Mouse (Mus musculus) embryonic facial prominence, embryonic 14.5 days (tissue): ENCODE measurements around the gene Hsp90ab1. TPM values are rescaled to one million over a fixed set of nuclear protein-coding genes. Genes with fewer than 3 reads are reported as not detected.
A peak's percentile ranks its signal among the peaks of the same experiment; 100 is the strongest.

Experiments used
- ATAC-seq: fragments of 200-750 bp; cut with Nextera tagmentation; 2 replicates; pipeline ENCODE4 v1.8.0; 2017; ENCODE audit warnings: low read depth, moderate number of reproducible peaks, moderate TSS enrichment
- DNase-seq: peaks from one replicate; pipeline ENCODE4 v3.0.0-alpha.2; 2015; ENCODE audit warnings: low spot score
- H3K27ac ChIP-seq: fragments of 300-500 bp; sonication (generic); replicated peaks from 2 replicates; pipeline ENCODE4 v1.5.1; 2014; ENCODE audit warnings: low read depth, mild to moderate bottlenecking, low read length, moderate library complexity
- H3K27me3 ChIP-seq: fragments of 300-500 bp; sonication (generic); replicated peaks from 2 replicates; pipeline ENCODE4 v1.6.1; 2014; ENCODE audit warnings: low read length; ENCODE audit not compliant: control insufficient read depth, insufficient read depth
- H3K36me3 ChIP-seq: fragments of 300-500 bp; sonication (generic); 2 replicates; pipeline ENCODE4 v1.6.1; 2014; ENCODE audit warnings: low read length, mixed read lengths; ENCODE audit not compliant: control insufficient read depth, insufficient read depth
- H3K4me1 ChIP-seq: fragments of 300-500 bp; sonication (generic); 2 replicates; pipeline ENCODE4 v1.6.1; 2014; ENCODE audit warnings: antibody characterized with exemption, low read length; ENCODE audit not compliant: control insufficient read depth, insufficient read depth
- H3K4me2 ChIP-seq: fragments of 300-500 bp; sonication (generic); 2 replicates; pipeline ENCODE4 v1.6.1; 2014; ENCODE audit warnings: low read depth, mild to moderate bottlenecking, low read length, moderate library complexity, mixed read lengths
- H3K4me3 ChIP-seq: fragments of 300-500 bp; sonication (generic); 2 replicates; pipeline ENCODE4 v1.5.1; 2014; ENCODE audit warnings: low read depth, mild to moderate bottlenecking, low read length
- H3K9ac ChIP-seq: fragments of 300-500 bp; sonication (generic); 2 replicates; pipeline ENCODE4 v1.6.1; 2014; ENCODE audit warnings: low read depth, mild to moderate bottlenecking, low read length, moderate library complexity, mixed read lengths
- H3K9me3 ChIP-seq: fragments of 300-500 bp; sonication (generic); 2 replicates; pipeline ENCODE4 v1.6.1; 2016; ENCODE audit warnings: low read length; ENCODE audit not compliant: control insufficient read depth
- WGBS: fragments of 180-500 bp; shearing (Covaris S2); extraction: QIAGEN DNeasy Blood & Tissue Kit; methylation state at CpG from one replicate; pipeline ENCODE4 v1.1.7; 2014; 5-methylcytosine and 5-hydroxymethylcytosine counted together
- polyA plus RNA-seq: library from polyadenylated mRNA; unstranded; fragments of >200 nt; fragmentation: Nextera tagmentation; extraction: Ambion mirVana; gene quantifications from 2 replicates; pipeline ENCODE4 v1.2.1, GENCODE M21; 2014

The Hsp90ab1 gene
- polyA plus RNA-seq, 1 experiment from 2014 or later: 1,431 TPM

DNA sequence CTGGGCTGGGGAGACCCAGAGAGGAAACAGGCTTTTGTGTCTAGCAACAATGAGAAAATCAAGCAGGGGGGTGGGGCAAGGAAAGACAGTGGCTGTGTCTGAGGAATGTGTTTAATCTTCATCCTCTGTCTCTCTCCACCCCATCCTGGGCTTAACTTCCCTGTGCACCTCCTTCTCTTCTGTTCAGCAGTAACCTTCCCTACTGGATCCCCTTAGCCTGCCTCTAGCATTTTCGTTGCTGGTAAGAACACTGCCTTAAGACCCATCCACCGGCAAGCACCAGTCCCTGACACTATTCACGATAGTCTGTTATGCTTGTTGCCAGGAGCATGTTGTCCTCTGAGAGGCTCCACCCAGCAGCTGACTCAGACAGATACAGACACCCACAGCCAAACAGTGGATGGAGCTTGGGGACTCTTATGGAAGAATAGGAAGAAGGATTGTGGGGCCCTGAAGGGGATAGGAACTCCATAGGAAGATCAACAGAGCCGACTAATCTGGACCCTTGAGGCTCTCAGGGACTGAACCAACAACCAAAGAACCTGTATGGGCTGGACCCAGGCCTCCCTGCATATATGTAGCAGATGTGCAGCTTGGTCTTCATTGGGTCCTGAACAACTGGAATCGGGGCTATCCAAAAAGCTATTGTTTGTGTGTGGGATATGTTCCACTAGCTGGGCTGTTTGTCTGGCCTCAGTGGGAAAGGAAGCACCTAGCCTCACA lies 37.2 kb upstream of the Hsp90ab1 start:
- Histone ChIP-seq H3K4me2 (no peak overlapping the region), H3K27ac (0 out of 2 replicates have a peak overlapping the region, but pooled peaks have one; percentile 23), H3K4me1 (no peaks in the 10 kb centered on the region), H3K9ac (no peak overlapping the region), H3K4me3 (no peak overlapping the region), H3K9me3 (no peaks in the 10 kb centered on the region), H3K36me3 (no peaks in the 10 kb centered on the region), H3K27me3 (no peaks in the 10 kb centered on the region)
- 29% methylated on average over 5 of the region's 5 CpGs for WGBS
- 0 out of 2 replicates have a peak, but pooled peaks have one; percentile 47 for ATAC-seq
- DNase-seq: no peak

DNA sequence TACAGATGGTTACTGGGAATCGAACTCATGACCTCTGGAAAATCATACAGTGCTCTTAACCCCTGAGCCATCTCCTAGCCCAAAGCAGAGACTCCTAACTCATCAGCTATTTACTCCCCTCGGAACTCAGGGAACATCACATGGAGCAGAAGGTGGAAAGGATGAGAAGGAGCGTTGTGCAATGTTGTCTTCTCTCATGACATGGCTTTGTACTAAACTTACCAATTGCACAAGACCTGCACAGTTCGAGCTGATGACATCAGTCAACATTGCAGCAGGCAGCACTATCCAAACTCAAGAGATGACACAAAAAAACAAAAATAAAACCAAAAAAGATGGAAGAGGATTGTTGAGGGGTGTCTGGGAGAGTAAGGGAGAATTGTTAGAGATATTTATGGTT lies 35.3 kb upstream of the Hsp90ab1 start:
- Histone ChIP-seq H3K4me3 (no peak overlapping the region), H3K27ac (no peak overlapping the region), H3K4me1 (no peaks in the 10 kb centered on the region), H3K4me2 (no peak overlapping the region), H3K27me3 (no peaks in the 10 kb centered on the region), H3K36me3 (no peaks in the 10 kb centered on the region), H3K9me3 (no peaks in the 10 kb centered on the region), H3K9ac (no peak overlapping the region)
- DNase-seq: no peak
- WGBS: 89% methylated on average over 4 of the region's 4 CpGs
- no peak for ATAC-seq

DNA sequence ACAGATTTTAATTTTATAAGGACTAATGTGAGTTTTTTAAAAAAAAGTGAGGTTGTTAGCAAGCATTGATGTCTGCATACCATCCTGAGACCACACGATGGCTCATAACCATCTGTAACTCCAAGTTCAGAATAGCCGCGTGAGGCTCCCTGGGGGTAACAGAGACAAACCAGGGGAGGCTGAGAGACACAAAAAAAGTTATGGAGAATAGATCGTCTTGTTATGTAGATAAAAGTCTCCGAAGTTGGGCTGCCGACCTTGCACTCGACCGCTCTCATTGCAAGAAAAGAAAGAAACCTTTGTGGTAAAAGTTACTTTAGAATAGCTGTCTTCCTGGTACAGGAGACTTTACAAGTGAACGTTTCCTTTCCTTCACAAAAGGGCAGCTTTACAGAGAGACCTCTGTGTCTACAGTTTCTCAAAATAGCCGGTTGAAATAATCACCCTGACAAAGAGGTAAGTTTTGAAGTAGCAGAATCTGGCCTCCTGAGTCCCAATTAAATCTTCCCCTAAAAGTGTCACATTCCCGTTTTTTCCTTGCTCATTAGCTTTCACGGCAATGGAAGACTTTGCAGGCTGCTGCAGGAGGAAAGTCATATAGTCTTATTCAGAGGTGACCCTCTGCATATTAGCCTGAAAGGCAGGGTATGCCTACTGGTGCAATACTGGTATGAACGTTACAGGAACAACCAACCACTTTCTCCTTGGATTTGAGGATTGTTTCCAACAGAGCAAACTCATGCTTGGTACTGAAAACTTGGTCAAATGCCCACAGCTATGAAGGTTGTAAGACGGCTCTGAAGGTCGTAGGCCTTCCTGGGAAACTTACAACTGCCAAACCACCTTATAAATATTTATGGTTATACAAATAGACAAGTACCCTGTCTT lies 34.2 kb upstream of the Hsp90ab1 start:
- Histone ChIP-seq H3K36me3 (no peaks in the 10 kb centered on the region), H3K9me3 (no peaks in the 10 kb centered on the region), H3K27me3 (peaks cover 2% of the 10 kb centered on the region; the same call in 1 of the 2 replicates), H3K4me1 (no peaks in the 10 kb centered on the region), H3K27ac (no peak overlapping the region), H3K9ac (no peak overlapping the region), H3K4me3 (no peak overlapping the region), H3K4me2 (no peak overlapping the region)
- no peak for DNase-seq
- 69% methylated on average over 15 of the region's 15 CpGs for WGBS
- ATAC-seq: no peak

DNA sequence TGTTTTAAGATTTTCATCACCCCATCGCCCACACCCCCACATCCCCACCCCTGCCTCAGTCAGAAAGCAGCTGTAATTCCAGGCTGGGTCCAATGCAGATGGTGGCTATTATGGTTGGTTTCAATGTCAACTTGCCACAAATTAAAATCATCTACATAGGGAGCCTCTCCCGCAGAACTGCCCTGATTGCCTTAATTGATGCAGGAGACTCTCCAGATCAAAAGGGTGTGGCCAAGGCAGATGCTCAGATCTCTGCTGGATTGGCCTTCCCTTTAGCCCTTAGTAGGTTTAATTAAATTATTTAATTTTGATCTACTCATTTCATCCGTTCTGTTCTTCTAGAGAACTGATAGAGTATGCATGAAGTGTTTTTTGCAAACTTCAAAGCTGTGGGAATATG lies 29.9 kb upstream of the Hsp90ab1 start:
- DNase-seq (no peak), ATAC-seq (no peak)
- peaks cover 28% of the 10 kb centered on the region for H3K27me3 ChIP-seq
- no peak overlapping the region for H3K4me2 ChIP-seq
- H3K4me1 ChIP-seq: peaks cover 12% of the 10 kb centered on the region
- no peak overlapping the region for H3K9ac ChIP-seq
- H3K27ac ChIP-seq: no peak overlapping the region
- no peaks in the 10 kb centered on the region for H3K36me3 ChIP-seq
- H3K4me3 ChIP-seq: no peak overlapping the region
- WGBS: 67% methylated on average over 3 of the region's 3 CpGs
- no peaks in the 10 kb centered on the region for H3K9me3 ChIP-seq

DNA sequence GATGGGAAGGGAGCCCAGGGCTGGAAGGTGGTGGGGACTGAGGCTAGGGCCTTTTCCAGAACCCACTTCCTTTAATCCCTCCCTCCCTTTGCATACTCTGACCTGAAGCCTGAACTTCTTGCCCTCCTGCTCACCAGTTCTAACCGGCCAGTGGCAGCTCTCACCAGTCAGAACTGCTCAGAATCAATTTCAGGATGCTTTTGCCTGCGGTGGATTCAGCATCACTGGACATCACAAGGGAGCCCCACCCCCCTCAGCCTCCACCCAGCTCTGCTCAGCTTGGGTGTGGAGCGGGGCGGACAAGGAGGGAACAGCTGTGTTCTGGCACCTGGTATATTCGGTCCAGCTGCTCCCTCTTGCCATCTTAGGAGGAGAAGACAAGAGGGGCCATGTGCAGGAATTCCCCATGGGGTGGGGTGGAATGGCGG lies 28.8 kb upstream of the Hsp90ab1 start, which contains the start of gene Mymx:
Gene Mymx, minus strand, starts transcription at position 226 of the 428 bp plus-strand sequence.
- WGBS: 25% methylated on average over 6 of the region's 6 CpGs
- peak within 1 kb of the TSS; percentile 51 for H3K9ac ChIP-seq
- ATAC-seq: peak; percentile 66

DNA sequence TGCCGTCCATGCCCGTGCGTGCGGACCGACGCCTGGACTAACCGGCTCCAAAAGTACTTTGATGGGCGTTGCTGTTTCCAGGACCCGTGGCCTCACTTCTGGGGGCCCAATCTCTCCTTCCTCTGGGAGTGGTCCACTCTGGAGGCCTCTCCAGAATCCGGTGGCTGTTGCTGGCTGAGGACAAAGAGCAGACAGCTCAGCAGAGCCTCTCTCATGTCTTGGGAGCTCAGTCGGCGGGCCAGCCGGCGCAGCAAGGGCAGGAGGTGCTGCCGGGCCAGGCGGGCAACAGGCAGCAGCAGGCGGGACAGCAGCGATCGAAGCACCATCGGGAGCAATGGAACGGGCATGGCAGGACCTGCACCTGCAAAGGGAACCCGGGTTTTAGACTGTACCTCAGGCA lies 28.3 kb upstream of the Hsp90ab1 start:
- Histone ChIP-seq H3K27me3 (peaks cover 28% of the 10 kb centered on the region), H3K4me2 (0 out of 2 replicates have a peak overlapping the region, but pooled peaks have one; percentile 12), H3K9me3 (no peaks in the 10 kb centered on the region), H3K9ac (peak overlapping the region; percentile 51), H3K36me3 (no peaks in the 10 kb centered on the region), H3K4me3 (no peak overlapping the region), H3K4me1 (peaks cover 19% of the 10 kb centered on the region), H3K27ac (no peak overlapping the region; the same call in 1 of the 2 replicates)
- ATAC-seq: no peak
- no peak for DNase-seq
- WGBS: 24% methylated on average over 22 of the region's 22 CpGs

More for the DNA sequence above, 28.8 kb upstream of the Hsp90ab1 start, which contains the start of gene Mymx:
- H3K27me3 ChIP-seq: peaks cover 28% of the 10 kb centered on the region
- H3K4me1 ChIP-seq: peaks cover 15% of the 10 kb centered on the region
- no peaks in the 10 kb centered on the region for H3K36me3 ChIP-seq
- no peaks in the 10 kb centered on the region for H3K9me3 ChIP-seq
- DNase-seq: peak; percentile 75
- no peak within 1 kb of the TSS for H3K4me3 ChIP-seq
- no peak within 1 kb of the TSS; the same call in 1 of the 2 replicates for H3K27ac ChIP-seq
- 0 out of 2 replicates have a peak within 1 kb of the TSS, but pooled peaks have one; percentile 12 for H3K4me2 ChIP-seq

DNA sequence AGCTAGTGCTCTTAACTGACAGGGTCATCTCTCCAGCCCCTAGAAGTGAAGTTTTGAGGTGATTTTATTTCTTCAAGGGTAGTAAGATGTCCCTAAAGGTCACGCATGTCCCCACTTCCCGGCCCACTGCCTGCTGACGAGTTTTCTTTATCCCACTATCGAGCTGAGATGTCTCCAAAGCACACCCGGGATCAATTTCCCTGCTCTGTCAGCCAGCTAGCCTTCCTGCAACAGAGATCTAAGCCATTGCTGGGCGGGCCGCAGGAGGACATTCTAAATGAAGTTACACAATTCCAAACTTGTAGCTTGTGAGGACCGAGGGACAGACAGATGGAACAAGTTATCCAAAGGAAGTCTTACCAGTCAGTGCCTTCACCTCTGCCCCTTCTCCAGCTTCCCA lies 27.2 kb upstream of the Hsp90ab1 start:
- H3K4me3 ChIP-seq: peak overlapping the region; percentile 34; the same call in 1 of the 2 replicates
- H3K36me3 ChIP-seq: no peaks in the 10 kb centered on the region
- H3K9ac ChIP-seq: no peak overlapping the region; the same call in 1 of the 2 replicates
- 43% methylated on average over 8 of the region's 8 CpGs for WGBS
- no peak overlapping the region for H3K27ac ChIP-seq
- no peaks in the 10 kb centered on the region for H3K9me3 ChIP-seq
- H3K27me3 ChIP-seq: peaks cover 28% of the 10 kb centered on the region
- H3K4me1 ChIP-seq: peaks cover 21% of the 10 kb centered on the region
- H3K4me2 ChIP-seq: peak overlapping the region; percentile 64; the same call in 1 of the 2 replicates
- DNase-seq (no peak), ATAC-seq (no peak)

DNA sequence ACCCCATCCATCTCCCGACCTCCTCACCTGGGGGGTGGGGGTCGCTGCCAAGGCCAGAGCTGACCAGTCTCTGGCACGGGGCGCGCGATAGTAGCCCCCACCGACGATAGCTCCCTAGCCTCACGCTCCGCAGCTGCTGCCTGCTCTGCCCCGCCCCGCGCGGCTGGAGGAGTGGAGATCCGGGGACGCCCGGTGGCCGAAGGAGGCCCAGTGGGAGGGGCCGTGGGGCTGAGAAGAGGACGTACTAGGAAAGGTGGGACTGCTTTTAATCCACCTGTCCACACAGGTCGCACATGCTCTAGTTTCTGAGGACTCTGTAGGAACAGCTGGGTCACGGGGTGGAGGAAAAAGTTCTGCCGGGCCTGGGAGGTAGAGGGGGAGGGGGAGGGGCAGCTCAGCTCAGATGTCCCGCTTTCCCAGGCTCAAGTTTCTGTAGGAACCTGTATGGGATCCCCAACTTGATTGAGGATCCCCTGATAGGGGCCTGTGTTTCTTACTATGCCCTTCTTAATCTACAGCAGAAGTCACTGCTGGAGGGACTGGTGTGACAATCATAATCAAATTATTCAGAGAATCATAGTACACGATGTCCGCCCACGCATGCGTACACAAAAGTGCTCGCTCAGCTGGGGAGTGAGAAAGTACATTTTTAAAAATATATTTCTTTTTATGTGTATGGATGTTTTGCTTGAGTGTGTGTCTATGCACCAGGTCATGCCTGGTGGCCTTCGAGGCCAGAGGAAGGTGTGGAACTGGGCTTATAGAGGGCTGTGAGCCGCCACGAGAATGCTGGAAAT lies 26.6 kb upstream of the Hsp90ab1 start, which contains the start of gene Slc29a1:
Gene Slc29a1, minus strand, starts transcription at position 161 of the 797 bp plus-strand sequence.
- Histone ChIP-seq H3K9me3 (no peaks in the 10 kb centered on the region), H3K36me3 (no peaks in the 10 kb centered on the region), H3K27ac (no peak within 1 kb of the TSS), H3K4me1 (peaks cover 26% of the 10 kb centered on the region), H3K4me3 (peak within 1 kb of the TSS; percentile 34), H3K9ac (peak within 1 kb of the TSS; percentile 51), H3K27me3 (peaks cover 30% of the 10 kb centered on the region), H3K4me2 (peak within 1 kb of the TSS; percentile 64)
- DNase-seq (peak; percentile 63), ATAC-seq (0 out of 2 replicates have a peak, but pooled peaks have one; percentile 10)
- 14% methylated on average over 30 of the region's 32 CpGs for WGBS
